Mouse (Mus musculus) heart, embryonic 16.5 days (tissue): Measurements from ENCODE around the gene Tcf21. TPM values are rescaled to one million over a fixed set of nuclear protein-coding genes. Genes with fewer than 3 reads are reported as not detected.

Experiments used
- ATAC-seq: fragments of 200-750 bp; cut with Nextera tagmentation; replicated peaks from 2 replicates; pipeline ENCODE4 v1.8.0; 2017; ENCODE audit warnings: moderate number of reproducible peaks; ENCODE audit not compliant: insufficient read depth, low FRiP score; ENCODE audit errors: extremely low read depth
- H3K27ac ChIP-seq: fragments of 300-500 bp; sonication (generic); 2 replicates; pipeline ENCODE4 v1.5.1; 2014; ENCODE audit warnings: mild to moderate bottlenecking, low read length, control low read depth, moderate library complexity
- H3K27me3 ChIP-seq: fragments of 300-500 bp; sonication (generic); 2 replicates; pipeline ENCODE4 v1.6.1; 2014; ENCODE audit warnings: low read length, mixed read lengths; ENCODE audit not compliant: control insufficient read depth, insufficient read depth
- H3K36me3 ChIP-seq: fragments of 300-500 bp; sonication (generic); 2 replicates; pipeline ENCODE4 v1.6.1; 2014; ENCODE audit not compliant: control insufficient read depth, insufficient read depth
- H3K4me1 ChIP-seq: fragments of 300-500 bp; sonication (generic); 2 replicates; pipeline ENCODE4 v1.6.1; 2014; ENCODE audit warnings: low read length, mixed read lengths; ENCODE audit not compliant: control insufficient read depth, insufficient read depth
- H3K4me2 ChIP-seq: fragments of 300-500 bp; sonication (generic); 2 replicates; pipeline ENCODE4 v1.6.1; 2014; ENCODE audit warnings: low read depth, mild to moderate bottlenecking, control low read depth, low read length
- H3K4me3 ChIP-seq: fragments of 300-500 bp; sonication (generic); 2 replicates; pipeline ENCODE4 v1.5.1; 2014; ENCODE audit warnings: mild to moderate bottlenecking, control low read depth, low read length
- H3K9ac ChIP-seq: fragments of 300-500 bp; sonication (generic); 2 replicates; pipeline ENCODE4 v1.6.1; 2014; ENCODE audit warnings: low read length, control low read depth
- H3K9me3 ChIP-seq: fragments of 300-500 bp; sonication (generic); replicated peaks from 2 replicates; pipeline ENCODE4 v1.6.1; 2016; ENCODE audit warnings: low read length; ENCODE audit not compliant: control insufficient read depth
- WGBS: fragments of 180-500 bp; shearing (Covaris S2); extraction: QIAGEN DNeasy Blood & Tissue Kit; methylation state at CpG from one replicate; pipeline ENCODE4 v1.1.7; 2014; 5-methylcytosine and 5-hydroxymethylcytosine counted together
- polyA plus RNA-seq: library from polyadenylated mRNA; unstranded; fragments of >200 nt; fragmentation: Nextera tagmentation; extraction: Ambion mirVana; gene quantifications from 2 replicates; pipeline ENCODE4 v1.2.1, GENCODE M21; 2015

The Tcf21 gene
- polyA plus RNA-seq, 1 experiment from 2014 or later: 51.4 TPM

DNA sequence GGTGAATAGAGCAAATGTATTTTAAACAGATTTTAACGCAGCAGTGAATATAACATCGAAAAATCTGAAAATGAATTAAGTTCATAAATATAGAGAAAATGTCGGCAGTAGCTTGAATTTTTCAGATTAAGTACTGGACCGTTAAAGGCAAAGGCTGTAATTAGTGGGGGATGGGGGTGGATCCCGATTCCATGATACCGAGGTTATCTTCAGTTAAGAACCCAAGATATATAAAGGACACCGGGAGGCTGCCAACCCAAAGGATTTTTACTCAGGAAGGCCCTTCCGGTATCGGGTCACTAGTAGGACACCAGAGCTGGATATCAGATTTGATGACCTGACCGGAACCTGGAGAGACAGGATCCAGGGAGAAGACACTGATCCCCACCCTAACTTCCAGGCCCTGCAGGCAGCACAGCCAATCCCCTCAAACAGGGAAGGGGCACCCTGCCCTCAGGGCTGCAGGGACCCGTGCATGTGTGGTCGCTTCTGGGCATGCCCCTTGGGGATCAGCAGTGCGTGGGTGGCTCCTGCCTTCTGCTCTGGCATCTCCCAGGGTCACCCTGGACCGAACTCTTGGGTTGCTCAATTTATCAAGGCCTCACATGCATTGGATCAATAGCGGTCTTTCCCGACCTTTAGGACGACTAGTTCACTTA lies 22.9 kb upstream of the Tcf21 start:
- Histone ChIP-seq H3K4me1 (peaks cover 7% of the 10 kb centered on the region), H3K27me3 (peaks cover 19% of the 10 kb centered on the region), H3K36me3 (no peaks in the 10 kb centered on the region), H3K4me3 (peak overlapping the region; percentile 35; the same call in 1 of the 2 replicates), H3K9me3 (no peaks in the 10 kb centered on the region), H3K27ac (no peak overlapping the region), H3K4me2 (peak overlapping the region; percentile 64), H3K9ac (no peak overlapping the region)
- 10% methylated on average over 17 of the region's 17 CpGs for WGBS
- ATAC-seq: no peak

DNA sequence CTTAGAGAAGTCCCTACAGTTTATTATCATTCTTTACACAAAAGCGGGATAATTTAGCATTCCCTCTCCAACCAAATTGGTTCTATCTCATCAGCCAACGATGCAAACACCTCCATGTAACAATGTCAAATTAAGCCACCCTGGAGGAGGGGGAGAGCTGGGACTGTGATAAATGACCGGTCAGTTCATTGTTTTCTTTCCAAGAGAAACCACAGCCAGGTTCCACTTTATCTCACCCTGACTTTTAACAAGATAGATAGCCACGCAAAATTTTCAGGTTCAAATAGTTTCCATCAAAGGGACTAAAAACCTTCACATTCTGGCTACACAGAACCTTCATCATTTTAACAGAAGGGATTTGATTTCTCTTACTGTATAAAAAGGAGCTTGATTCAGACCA lies 22.1 kb upstream of the Tcf21 start:
- H3K4me2 ChIP-seq: no peak overlapping the region
- 21% methylated on average over 4 of the region's 4 CpGs for WGBS
- no peaks in the 10 kb centered on the region for H3K9me3 ChIP-seq

DNA sequence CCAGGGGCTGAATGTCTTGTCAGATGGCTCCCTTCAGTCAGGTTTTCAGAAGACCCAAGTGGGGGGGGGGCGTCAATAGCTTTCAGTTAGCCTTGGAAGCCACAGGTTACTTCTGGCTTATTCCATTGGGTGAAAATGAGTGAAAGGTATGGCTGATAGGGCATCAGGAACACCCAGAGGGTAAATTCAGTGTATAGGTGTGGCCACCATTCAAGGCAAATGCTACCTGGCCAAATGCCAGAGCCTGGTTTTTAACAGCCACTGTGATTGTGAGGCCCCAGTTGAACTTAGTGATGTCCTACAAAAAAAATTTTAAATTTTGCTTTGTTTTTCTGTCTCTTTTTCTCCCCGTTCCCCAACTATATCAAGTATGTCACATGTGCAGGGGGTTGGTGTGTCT lies 6.3 kb upstream of the Tcf21 start:
- H3K9ac ChIP-seq: no peak overlapping the region
- WGBS: 75% methylated on average over 2 of the region's 2 CpGs

More for the DNA sequence above, 22.1 kb upstream of the Tcf21 start:
- Histone ChIP-seq H3K36me3 (no peaks in the 10 kb centered on the region), H3K27me3 (peaks cover 19% of the 10 kb centered on the region), H3K4me3 (no peak overlapping the region), H3K9ac (no peak overlapping the region), H3K4me1 (peaks cover 7% of the 10 kb centered on the region), H3K27ac (no peak overlapping the region)
- ATAC-seq: no peak

DNA sequence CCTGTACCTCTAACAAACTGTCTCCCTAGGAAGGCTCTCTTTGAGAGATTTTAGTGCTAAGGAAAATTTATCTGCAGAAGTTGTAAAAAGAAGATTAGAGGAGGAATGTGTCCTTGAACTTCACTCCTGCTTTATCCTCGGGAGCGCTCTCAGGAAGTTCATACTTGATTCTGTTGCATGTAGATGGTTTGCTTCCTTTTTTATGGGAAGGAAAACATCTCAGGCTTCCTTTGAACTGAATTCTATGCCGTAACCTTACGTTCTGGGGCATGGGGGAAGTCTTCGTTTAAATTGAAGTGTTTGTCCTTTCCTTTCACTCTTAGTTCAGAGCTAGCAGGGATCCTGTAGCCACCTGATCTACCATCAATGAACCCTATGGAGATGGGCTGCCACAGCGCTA lies 2.9 kb upstream of the Tcf21 start:
- H3K4me2 ChIP-seq: no peak overlapping the region
- no peak for ATAC-seq

More for the DNA sequence above, 6.3 kb upstream of the Tcf21 start:
- no peak for ATAC-seq
- no peak overlapping the region for H3K4me3 ChIP-seq
- H3K27me3 ChIP-seq: peaks cover 20% of the 10 kb centered on the region
- no peak overlapping the region for H3K27ac ChIP-seq
- H3K9me3 ChIP-seq: no peaks in the 10 kb centered on the region
- no peaks in the 10 kb centered on the region for H3K36me3 ChIP-seq
- no peaks in the 10 kb centered on the region for H3K4me1 ChIP-seq
- no peak overlapping the region for H3K4me2 ChIP-seq

DNA sequence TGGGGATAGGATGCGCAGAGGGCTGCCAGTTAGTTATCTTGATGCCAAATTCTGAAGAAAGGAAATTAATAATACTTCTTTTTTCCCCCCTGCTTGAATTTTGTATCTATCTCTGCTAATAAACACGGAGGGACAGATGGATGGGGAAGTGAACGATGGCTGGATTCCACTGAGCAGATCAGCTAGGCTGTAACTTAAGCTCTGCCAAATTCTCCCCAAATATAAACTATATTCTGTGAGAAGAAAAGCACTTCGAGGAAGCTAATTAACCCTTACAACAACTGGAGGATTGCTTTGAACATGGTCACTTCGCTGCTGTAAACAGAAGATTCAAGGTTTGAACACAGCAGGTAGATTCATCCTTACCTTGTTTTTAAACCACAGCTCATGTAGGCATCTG lies 2.5 kb upstream of the Tcf21 start:
- H3K27me3 ChIP-seq: peaks cover 46% of the 10 kb centered on the region
- no peak for ATAC-seq
- no peak overlapping the region for H3K27ac ChIP-seq
- H3K4me3 ChIP-seq: no peak overlapping the region
- no peaks in the 10 kb centered on the region for H3K36me3 ChIP-seq
- H3K9ac ChIP-seq: no peak overlapping the region
- WGBS: 24% methylated on average over 5 of the region's 5 CpGs
- H3K4me2 ChIP-seq: no peak overlapping the region
- no peaks in the 10 kb centered on the region for H3K9me3 ChIP-seq
- H3K4me1 ChIP-seq: 0 out of 2 replicates have a peak, but pooled peaks cover 2% of the 10 kb centered on the region

More for the DNA sequence above, 2.9 kb upstream of the Tcf21 start:
- Histone ChIP-seq H3K27ac (no peak overlapping the region), H3K9ac (no peak overlapping the region), H3K27me3 (peaks cover 42% of the 10 kb centered on the region), H3K4me1 (0 out of 2 replicates have a peak, but pooled peaks cover 2% of the 10 kb centered on the region), H3K4me3 (no peak overlapping the region), H3K36me3 (no peaks in the 10 kb centered on the region), H3K9me3 (no peaks in the 10 kb centered on the region)
- 33% methylated on average over 6 of the region's 6 CpGs for WGBS

DNA sequence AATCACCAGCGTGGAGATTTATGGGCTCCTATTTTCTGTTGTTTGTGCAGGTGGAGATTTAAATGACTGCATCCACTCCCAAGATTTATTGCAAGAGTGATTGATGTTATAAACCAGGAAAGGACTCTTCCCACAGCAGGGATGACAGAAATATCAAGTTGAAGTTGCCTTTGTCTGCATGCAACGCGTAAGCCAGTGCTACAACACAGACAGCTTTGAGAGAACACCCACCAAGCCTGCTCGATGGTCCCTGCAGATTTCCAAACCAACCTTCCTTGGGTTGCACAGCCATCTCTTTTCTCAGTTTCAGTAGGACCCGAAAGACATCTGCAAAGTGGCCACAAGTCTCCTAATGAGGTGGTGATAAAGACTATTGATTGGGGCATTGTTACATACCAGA lies 1.7 kb upstream of the Tcf21 start:
- Histone ChIP-seq H3K4me1 (0 out of 2 replicates have a peak, but pooled peaks cover 2% of the 10 kb centered on the region), H3K9ac (no peak overlapping the region), H3K4me3 (no peak overlapping the region), H3K27ac (no peak overlapping the region), H3K4me2 (no peak overlapping the region), H3K36me3 (no peaks in the 10 kb centered on the region), H3K9me3 (no peaks in the 10 kb centered on the region), H3K27me3 (peaks cover 48% of the 10 kb centered on the region)
- WGBS: 28% methylated on average over 5 of the region's 5 CpGs
- ATAC-seq: no peak

DNA sequence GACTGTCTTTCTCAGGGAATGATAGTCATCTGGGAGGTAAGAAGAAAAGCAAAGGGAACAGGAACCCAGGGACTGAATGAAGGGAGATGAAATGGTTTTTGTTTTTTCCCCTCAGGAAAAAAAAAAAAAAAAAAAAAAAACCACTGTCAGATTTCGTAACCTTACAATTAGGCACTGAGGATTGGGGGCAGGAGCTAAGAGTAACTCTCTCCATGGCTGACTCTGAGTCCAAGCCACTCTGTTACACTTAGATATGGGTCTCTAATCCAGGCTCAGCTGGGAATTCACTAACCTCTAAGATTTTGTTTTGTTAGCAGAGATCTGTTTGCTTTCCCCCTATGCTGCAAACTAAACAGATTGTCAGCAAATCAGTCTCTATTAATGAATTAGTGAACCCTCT lies 1.3 kb upstream of the Tcf21 start:
- WGBS: 33% methylated on average over 1 of the region's 1 CpGs
- no peak for ATAC-seq
- no peaks in the 10 kb centered on the region for H3K36me3 ChIP-seq
- peaks cover 50% of the 10 kb centered on the region for H3K27me3 ChIP-seq
- H3K4me1 ChIP-seq: 0 out of 2 replicates have a peak, but pooled peaks cover 2% of the 10 kb centered on the region
- no peak overlapping the region for H3K27ac ChIP-seq
- H3K4me2 ChIP-seq: no peak overlapping the region
- H3K4me3 ChIP-seq: no peak overlapping the region
- no peaks in the 10 kb centered on the region for H3K9me3 ChIP-seq
- H3K9ac ChIP-seq: no peak overlapping the region

DNA sequence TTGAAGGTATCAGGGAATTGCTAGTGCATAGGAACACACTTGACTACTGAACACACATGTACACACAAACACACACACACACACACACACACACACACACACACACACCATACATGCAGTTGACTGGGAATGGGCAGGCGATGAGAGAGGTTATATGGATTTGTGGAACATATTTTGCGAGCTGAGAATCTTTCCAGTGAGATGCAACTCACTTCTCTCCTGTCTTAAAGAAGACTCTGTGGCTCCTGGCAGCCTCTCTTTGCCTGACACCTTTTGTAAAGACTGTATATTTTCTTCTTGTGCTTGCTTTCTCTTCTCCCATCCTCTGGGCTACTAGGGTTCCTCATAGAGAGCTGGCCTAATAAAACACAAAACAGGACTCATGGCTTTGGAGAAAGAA lies 867 bp upstream of the Tcf21 start:
- H3K27ac ChIP-seq: no peak overlapping the region
- no peak for ATAC-seq
- H3K4me1 ChIP-seq: 0 out of 2 replicates have a peak, but pooled peaks cover 2% of the 10 kb centered on the region
- peaks cover 54% of the 10 kb centered on the region for H3K27me3 ChIP-seq
- H3K36me3 ChIP-seq: no peaks in the 10 kb centered on the region
- H3K9me3 ChIP-seq: no peaks in the 10 kb centered on the region
- no peak overlapping the region for H3K4me2 ChIP-seq
- 55% methylated on average over 2 of the region's 2 CpGs for WGBS
- H3K9ac ChIP-seq: no peak overlapping the region
- no peak overlapping the region for H3K4me3 ChIP-seq

DNA sequence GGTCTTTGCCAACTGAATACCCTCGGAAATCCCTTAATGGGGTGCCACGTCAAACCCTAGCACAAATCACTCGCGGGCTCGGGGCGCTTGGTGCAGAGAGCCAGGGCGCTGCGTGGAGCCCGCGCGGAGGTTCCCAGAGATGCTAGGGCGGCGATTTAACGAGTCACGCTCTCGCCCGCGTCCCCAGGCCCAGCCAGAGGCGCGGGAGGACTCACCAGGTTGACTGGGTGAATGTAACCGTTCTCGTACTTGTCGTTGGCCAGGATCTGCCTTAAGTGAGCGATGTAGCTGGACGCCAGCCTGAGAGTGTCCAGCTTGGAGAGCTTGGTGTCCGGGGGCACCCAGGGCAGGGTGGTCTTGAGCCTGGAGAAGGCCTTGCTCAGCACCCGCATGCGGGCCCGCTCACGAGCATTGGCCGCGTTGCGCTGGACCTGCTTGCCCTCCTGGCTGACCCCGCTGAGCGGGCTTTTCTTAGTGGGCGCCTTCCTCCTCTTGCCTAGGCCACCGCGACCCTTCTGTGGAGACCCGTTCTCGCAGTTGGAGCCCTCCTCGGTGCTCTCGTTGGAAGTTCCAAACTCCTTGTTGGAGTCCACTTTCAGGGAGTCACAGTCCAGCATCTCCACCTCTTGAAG lies 619 bp downstream of the Tcf21 start:
- peak overlapping the region; percentile 79 for H3K27ac ChIP-seq
- H3K36me3 ChIP-seq: no peaks in the 10 kb centered on the region
- peak overlapping the region; percentile 73 for H3K9ac ChIP-seq
- peaks cover 3% of the 10 kb centered on the region; the same call in 1 of the 2 replicates for H3K4me1 ChIP-seq
- ATAC-seq: no peak
- peak overlapping the region; percentile 55 for H3K4me3 ChIP-seq
- 1% methylated on average over 42 of the region's 42 CpGs for WGBS
- H3K4me2 ChIP-seq: peak overlapping the region; percentile 53
- H3K9me3 ChIP-seq: no peaks in the 10 kb centered on the region
- H3K27me3 ChIP-seq: peaks cover 69% of the 10 kb centered on the region
